Mouse (Mus musculus): ENCODE measurements at regions not wholly inside any gene's neighbourhood (a gene's known extent, or its start where the extent isn't known, plus 50 kb on each side); places are given as distances from the start of the nearest gene placed in this dataset.

DNA sequence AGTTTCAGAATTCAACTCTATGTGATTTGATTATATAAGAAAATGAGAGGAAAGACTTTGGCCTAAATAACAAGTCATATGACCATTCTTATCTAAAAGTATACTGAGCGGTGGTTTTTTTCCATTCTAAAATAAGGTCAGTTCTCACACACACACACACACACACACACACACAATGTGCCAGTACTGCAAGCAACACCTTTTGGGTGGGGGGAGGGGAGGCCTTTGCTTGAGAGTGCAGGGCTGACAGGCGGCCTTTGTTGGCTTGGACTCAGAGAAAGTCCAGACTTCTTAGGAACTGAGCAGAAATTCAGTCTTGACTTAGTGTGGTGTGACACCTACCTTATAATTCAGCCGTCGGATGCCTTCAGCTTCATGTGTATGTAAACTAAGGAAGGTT is 475.6 kb upstream of the Gm19410 start:
- intact Hi-C loops (cut with DNase I): no loop called here
- DNase-seq (ENCODE audit: low spot score): no peak

- intact Hi-C loops (cut with DNase I): no loop called here
- no peak for DNase-seq (ENCODE audit: low spot score)
Measured at GRCm38 (mm10) chr8:35293437-35294126, 472.0 kb upstream of the Gm19410 start.

DNA sequence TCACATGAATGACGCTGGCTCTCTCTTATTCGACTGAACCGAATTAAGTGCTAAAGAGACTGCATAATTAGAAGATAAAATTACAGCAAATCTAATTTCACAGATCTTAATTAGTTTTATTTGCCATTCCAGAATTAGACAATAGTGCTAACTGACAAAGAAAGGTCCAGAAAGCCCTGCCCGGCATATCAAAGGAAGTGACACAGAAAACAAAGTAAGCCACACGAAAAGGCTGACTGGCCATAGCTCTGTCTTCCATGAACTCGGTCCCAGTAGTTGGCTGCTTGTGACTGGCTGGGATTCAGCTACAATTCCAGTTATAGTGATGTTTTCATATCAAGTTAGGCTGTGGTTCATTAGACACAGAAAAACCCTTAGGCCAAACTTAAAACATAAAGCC is 468.7 kb upstream of the Gm19410 start:
- no peak for DNase-seq (ENCODE audit: low spot score)
- intact Hi-C loops (cut with DNase I): no loop called here

GRCm38 (mm10) chr8:35299088-35299487 is 466.5 kb upstream of the Gm19410 start:
- intact Hi-C loops (cut with DNase I): no loop called here
- no peak for DNase-seq (ENCODE audit: low spot score)

- intact Hi-C loops (cut with DNase I): no loop called here
- DNase-seq (ENCODE audit: low spot score): no peak
Measured at GRCm38 (mm10) chr8:35300359-35300758, 465.2 kb upstream of the Gm19410 start.

GRCm38 (mm10) chr8:35300881-35301521 is 464.6 kb upstream of the Gm19410 start:
- intact Hi-C loops (cut with DNase I): no loop called here
- no peak for DNase-seq (ENCODE audit: low spot score)

- no peak for DNase-seq (ENCODE audit: low spot score)
- intact Hi-C loops (cut with DNase I): no loop called here
Measured at GRCm38 (mm10) chr8:35302856-35303255, 462.7 kb upstream of the Gm19410 start.

- intact Hi-C loops (cut with DNase I): no loop called here
- no peak for DNase-seq (ENCODE audit: low spot score)
Measured at GRCm38 (mm10) chr8:35321270-35321865, 444.2 kb upstream of the Gm19410 start.

DNA sequence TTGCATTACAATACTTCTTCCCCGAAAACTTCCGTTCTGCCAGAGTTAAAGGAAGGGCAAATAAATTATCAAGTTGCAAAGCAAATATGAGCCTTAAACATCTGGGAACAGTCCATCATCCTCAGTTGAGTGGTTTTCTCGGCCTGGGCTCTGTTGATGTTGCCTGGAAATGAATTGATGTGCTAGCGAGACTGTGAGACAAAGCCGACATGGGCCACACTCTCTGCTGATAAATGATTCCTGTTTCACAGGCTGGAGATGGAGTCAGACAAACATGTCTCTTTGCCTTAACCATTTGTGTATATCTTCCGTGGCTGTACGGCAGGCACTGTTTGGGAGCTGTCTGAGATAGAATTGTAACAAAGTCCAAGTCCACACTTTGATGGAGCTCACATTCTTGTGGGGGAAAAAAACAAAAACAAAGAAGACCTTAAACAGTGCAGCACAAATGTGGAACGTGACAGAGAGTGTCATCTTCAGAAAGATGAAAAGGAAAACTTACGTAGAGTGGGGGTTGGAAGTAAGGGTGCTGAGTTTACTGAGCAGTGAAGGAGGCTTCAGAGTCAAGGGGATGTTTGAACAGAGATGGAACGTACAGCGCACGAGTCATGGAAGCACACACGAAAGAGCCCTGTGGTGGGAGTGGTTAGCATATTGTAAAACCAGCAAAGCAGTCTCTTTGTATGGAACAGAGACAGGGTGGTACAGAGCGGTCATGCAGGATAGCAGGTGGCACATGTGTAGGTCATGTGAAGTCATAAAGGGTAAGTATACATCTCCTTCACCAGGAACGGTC is 442.2 kb upstream of the Gm19410 start:
- intact Hi-C loops (cut with DNase I): no loop called here
- DNase-seq (ENCODE audit: low spot score): no peak

Data from heart, postnatal 25 days (tissue).